Mouse (Mus musculus) brain, embryonic 14.5 days (tissue): ENCODE measurements around the gene Tbc1d1.

Experiments
- CTCF ChIP-seq: fragments of 200-500 bp; IDR thresholded peaks from 2 replicates; pipeline ENCODE4 v1.5.1; 2012; ENCODE audit warnings: inconsistent platforms, mild to moderate bottlenecking, moderate library complexity, borderline replicate concordance; ENCODE audit not compliant: insufficient read depth, insufficient read length; ENCODE audit errors: extremely low read depth
- POLR2A ChIP-seq: fragments of 200-500 bp; IDR thresholded peaks from 2 replicates; pipeline ENCODE4 v1.6.1; 2012; ENCODE audit warnings: mild to moderate bottlenecking, inconsistent platforms, borderline replicate concordance; ENCODE audit not compliant: poor library complexity, insufficient read depth, insufficient read length, severe bottlenecking; ENCODE audit errors: extremely low read depth

DNA sequence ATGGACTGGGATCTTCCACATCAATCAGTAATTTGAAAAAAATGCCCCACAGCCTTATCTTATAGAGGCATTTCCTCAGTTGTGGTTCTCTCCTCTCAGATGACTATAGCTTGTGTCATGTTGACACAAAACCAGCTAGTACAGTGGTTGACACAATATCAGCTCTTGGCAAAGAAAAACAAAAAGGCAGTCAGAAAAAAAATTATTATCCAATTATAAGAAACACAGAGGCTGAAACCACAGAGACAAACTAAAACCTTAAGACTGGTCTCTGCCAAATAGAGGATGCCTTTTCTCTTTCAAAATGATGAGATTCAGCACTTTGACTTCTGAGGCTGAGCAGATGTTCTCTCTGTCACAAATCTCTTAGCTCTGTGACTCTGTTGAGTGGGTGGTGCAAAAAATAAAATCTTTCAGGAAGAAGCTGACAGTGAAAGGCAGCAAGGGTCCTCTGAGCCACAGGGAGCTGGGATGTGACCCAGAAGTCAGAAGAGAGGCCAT lies 215.3 kb downstream of the Tbc1d1 start:
- TF ChIP-seq POLR2A: no peak
- TF ChIP-seq CTCF: no peak
